Mouse (Mus musculus) limb, embryonic 11.5 days (tissue): ENCODE measurements around the gene Desi1. TPM values are rescaled to one million over a fixed set of nuclear protein-coding genes. Genes with fewer than 3 reads are reported as not detected.

Experiments
- ATAC-seq: fragments of 200-750 bp; cut with Nextera tagmentation; 2 replicates; pipeline ENCODE4 v1.8.0; 2017; ENCODE audit warnings: low read depth; ENCODE audit not compliant: insufficient number of reproducible peaks, low FRiP score, low TSS enrichment
- DNase-seq: peaks from one replicate; pipeline ENCODE4 v3.0.0-alpha.2; 2015; ENCODE audit warnings: low spot score
- H3K27ac ChIP-seq: fragments of 300-500 bp; sonication (generic); replicated peaks from 2 replicates; pipeline ENCODE4 v1.5.1; 2014; ENCODE audit warnings: low read depth, mild to moderate bottlenecking, low read length
- H3K27me3 ChIP-seq: fragments of 300-500 bp; sonication (generic); 2 replicates; pipeline ENCODE4 v1.6.1; 2014; ENCODE audit warnings: mild to moderate bottlenecking, low read length, mixed read lengths; ENCODE audit not compliant: control insufficient read depth, insufficient read depth
- H3K36me3 ChIP-seq: fragments of 300-500 bp; sonication (generic); 2 replicates; pipeline ENCODE4 v1.6.1; 2014; ENCODE audit warnings: mild to moderate bottlenecking, low read length, moderate library complexity, mixed read lengths; ENCODE audit not compliant: control insufficient read depth, insufficient read depth
- H3K4me1 ChIP-seq: fragments of 300-500 bp; sonication (generic); 2 replicates; pipeline ENCODE4 v1.6.1; 2014; ENCODE audit warnings: low read length, mixed read lengths; ENCODE audit not compliant: control insufficient read depth, insufficient read depth
- H3K4me2 ChIP-seq: fragments of 300-500 bp; sonication (generic); 2 replicates; pipeline ENCODE4 v1.6.1; 2014; ENCODE audit warnings: low read depth, mild to moderate bottlenecking, moderate library complexity; ENCODE audit not compliant: severe bottlenecking
- H3K4me3 ChIP-seq: fragments of 300-500 bp; sonication (generic); 2 replicates; pipeline ENCODE4 v1.5.1; 2014; ENCODE audit warnings: low read depth, low read length
- H3K9ac ChIP-seq: fragments of 300-500 bp; sonication (generic); 2 replicates; pipeline ENCODE4 v1.6.1; 2014; ENCODE audit warnings: mild to moderate bottlenecking, low read length
- H3K9me3 ChIP-seq: fragments of 300-500 bp; sonication (generic); 2 replicates; pipeline ENCODE4 v1.6.1; 2016; ENCODE audit warnings: low read length; ENCODE audit not compliant: control insufficient read depth
- WGBS: fragments of 180-500 bp; shearing (Covaris S2); extraction: QIAGEN DNeasy Blood & Tissue Kit; methylation state at CpG from one replicate; pipeline ENCODE4 v1.1.7; 2014; 5-methylcytosine and 5-hydroxymethylcytosine counted together
- polyA plus RNA-seq: library from polyadenylated mRNA; unstranded; fragments of >200 nt; fragmentation: Nextera tagmentation; extraction: Ambion mirVana; gene quantifications from 2 replicates; pipeline ENCODE4 v1.2.1, GENCODE M21; 2014

Desi1 gene
- polyA plus RNA-seq, 1 experiment from 2014 or later: 34.4 TPM

DNA sequence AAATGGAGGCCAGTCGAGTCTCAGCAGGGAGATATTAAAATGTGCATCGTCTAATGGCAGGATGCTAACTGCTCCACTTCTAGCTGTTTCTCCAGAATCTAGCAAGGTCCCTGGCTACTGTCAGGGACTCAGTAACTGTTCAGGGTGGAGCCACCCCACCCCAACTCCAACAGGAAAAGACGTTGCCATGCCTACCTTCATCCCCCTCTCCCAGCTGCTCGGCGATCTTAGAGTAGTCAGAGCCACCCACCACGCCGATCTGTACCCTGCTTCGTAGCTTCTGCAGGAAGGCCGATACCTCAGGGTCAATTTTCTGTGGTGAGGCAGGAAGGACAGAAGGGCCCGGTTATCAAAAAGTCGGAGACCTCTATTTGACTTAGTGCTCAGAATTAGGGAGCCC, 76.1 kb downstream of the Desi1 start:
- no peaks in the 10 kb centered on the region for H3K27me3 ChIP-seq
- H3K4me2 ChIP-seq: no peak overlapping the region
- H3K36me3 ChIP-seq: no peaks in the 10 kb centered on the region
- ATAC-seq (no peak), DNase-seq (no peak)
- WGBS: 86% methylated on average over 11 of the region's 11 CpGs
- H3K9me3 ChIP-seq: no peaks in the 10 kb centered on the region
- H3K4me3 ChIP-seq: no peak overlapping the region
- no peak overlapping the region for H3K9ac ChIP-seq
- 0 out of 2 replicates have a peak, but pooled peaks cover 3% of the 10 kb centered on the region for H3K4me1 ChIP-seq
- H3K27ac ChIP-seq: no peak overlapping the region

DNA sequence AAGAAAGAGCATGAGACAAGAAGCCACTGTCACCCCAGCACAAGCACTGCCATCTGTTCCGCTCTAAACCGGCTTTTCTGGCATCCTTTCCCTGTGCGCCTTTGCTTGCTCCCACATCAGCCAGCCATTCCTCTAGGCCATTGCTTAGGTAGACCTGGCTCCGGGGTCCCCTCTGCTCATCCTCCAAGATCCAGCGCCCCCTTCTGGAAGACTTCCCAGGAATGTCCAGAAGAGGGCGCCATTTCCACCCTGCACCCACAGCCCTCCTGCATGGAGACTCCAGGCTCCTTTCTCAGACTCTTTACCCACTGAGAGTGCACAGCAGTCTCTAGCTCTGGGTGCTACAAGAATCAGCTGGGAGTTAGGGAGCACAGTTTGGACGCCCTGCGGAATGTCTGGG, 77.2 kb downstream of the Desi1 start:
- H3K4me1 ChIP-seq: 0 out of 2 replicates have a peak, but pooled peaks cover 3% of the 10 kb centered on the region
- 63% methylated on average over 8 of the region's 8 CpGs for WGBS
- H3K9ac ChIP-seq: no peak overlapping the region
- ATAC-seq (no peak), DNase-seq (peak; percentile 66)
- no peaks in the 10 kb centered on the region for H3K36me3 ChIP-seq
- no peaks in the 10 kb centered on the region for H3K9me3 ChIP-seq
- no peak overlapping the region for H3K4me3 ChIP-seq
- no peaks in the 10 kb centered on the region for H3K27me3 ChIP-seq
- H3K27ac ChIP-seq: no peak overlapping the region
- no peak overlapping the region for H3K4me2 ChIP-seq

DNA sequence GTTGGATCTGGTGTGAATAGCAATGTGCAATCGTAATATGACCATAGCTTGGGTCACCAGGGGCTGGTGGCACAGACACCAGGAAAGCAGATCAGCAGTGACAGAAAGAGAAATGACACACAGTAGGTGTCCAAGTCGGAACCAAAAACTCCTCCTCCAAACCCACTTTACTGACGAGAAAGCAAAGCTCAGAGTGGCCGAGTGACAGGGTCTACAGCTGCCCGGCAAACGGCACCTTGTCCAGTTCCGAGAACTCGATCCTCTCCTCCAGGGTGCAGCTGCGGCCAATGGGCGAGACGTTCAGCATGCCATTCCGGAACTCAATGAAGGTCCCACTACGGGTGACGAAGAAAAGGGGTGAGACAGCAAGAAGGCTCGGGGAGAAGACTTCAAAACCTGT, 78.2 kb downstream of the Desi1 start:
- no peak overlapping the region for H3K9ac ChIP-seq
- H3K9me3 ChIP-seq: no peaks in the 10 kb centered on the region
- 91% methylated on average over 15 of the region's 15 CpGs for WGBS
- no peaks in the 10 kb centered on the region for H3K27me3 ChIP-seq
- DNase-seq (no peak), ATAC-seq (no peak)
- no peak overlapping the region for H3K4me3 ChIP-seq
- H3K4me2 ChIP-seq: no peak overlapping the region
- 0 out of 2 replicates have a peak, but pooled peaks cover 2% of the 10 kb centered on the region for H3K4me1 ChIP-seq
- no peak overlapping the region for H3K27ac ChIP-seq
- H3K36me3 ChIP-seq: no peaks in the 10 kb centered on the region

DNA sequence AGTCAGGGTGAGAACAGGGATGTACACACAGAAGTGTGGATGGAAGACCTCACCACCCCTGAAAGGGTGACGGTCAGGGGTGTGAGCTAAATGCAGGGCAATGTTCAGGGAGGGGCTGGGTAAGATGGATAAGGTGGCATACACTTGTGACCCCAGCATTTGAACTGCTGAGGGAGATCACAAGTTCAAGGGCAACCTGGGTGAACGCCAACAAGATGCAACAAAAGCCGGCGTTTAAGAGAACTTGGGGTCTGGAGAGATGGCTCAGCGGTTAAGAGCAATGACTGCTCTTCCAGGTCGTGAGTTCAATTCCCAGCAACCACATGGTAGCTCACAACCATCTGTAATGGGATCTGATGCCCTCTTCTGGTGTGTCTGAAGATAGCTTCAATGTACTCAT, 78.9 kb downstream of the Desi1 start:
- no peaks in the 10 kb centered on the region for H3K36me3 ChIP-seq
- ATAC-seq (no peak), DNase-seq (no peak)
- no peak overlapping the region for H3K4me3 ChIP-seq
- no peaks in the 10 kb centered on the region for H3K9me3 ChIP-seq
- H3K4me1 ChIP-seq: no peaks in the 10 kb centered on the region
- H3K27me3 ChIP-seq: no peaks in the 10 kb centered on the region
- H3K27ac ChIP-seq: no peak overlapping the region
- H3K4me2 ChIP-seq: no peak overlapping the region
- H3K9ac ChIP-seq: no peak overlapping the region
- WGBS: 92% methylated on average over 6 of the region's 6 CpGs

DNA sequence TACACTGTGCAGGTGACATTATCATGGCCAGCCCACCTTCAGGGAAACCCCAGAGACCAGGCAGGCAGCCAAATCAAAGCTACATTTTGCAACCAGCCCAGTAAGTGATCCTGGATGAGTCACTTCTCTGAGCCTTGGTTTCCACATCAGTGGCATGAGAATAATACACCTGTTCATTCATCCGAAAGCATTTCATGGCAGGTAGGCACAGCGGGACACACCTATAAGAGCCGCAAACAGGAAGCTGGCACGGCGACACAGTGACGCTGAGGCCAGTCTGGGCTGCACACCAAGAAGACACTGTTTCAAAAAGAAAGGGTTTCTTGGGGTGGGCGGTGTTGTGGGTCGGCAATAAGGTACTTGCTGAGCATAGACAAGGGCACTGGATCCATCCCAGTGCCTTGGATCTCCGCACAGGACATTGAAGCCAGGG, 79.5 kb downstream of the Desi1 start:
- Histone ChIP-seq H3K9ac (no peak overlapping the region), H3K27ac (no peak overlapping the region), H3K4me1 (no peaks in the 10 kb centered on the region), H3K27me3 (no peaks in the 10 kb centered on the region), H3K4me3 (no peak overlapping the region), H3K4me2 (no peak overlapping the region), H3K36me3 (no peaks in the 10 kb centered on the region), H3K9me3 (no peaks in the 10 kb centered on the region)
- DNase-seq: no peak
- ATAC-seq: no peak
- 96% methylated on average over 9 of the region's 9 CpGs for WGBS

DNA sequence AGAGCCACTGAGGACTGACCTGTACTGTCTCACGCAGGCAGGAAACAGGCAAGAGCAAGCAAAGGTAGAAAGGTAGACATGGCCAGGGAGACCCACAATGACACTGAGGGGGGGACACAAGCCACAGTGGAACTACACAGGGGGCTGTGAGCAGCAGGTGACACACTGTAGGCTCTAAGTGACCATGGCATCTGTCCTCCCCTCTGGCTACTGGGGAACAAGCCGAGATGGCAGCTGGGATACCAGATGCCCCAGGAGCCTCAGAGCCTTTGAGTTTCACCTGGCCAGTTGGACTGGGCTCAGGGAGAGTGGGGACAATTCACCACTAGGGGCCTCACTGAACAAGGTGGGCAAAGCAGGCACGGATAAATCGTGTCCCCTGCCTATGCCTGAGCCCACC, 81.4 kb downstream of the Desi1 start:
- H3K9me3 ChIP-seq: no peaks in the 10 kb centered on the region
- H3K27ac ChIP-seq: no peak overlapping the region
- 88% methylated on average over 4 of the region's 4 CpGs for WGBS
- H3K36me3 ChIP-seq: no peaks in the 10 kb centered on the region
- ATAC-seq (no peak), DNase-seq (no peak)
- H3K27me3 ChIP-seq: no peaks in the 10 kb centered on the region
- H3K4me1 ChIP-seq: no peaks in the 10 kb centered on the region
- H3K4me3 ChIP-seq: no peak overlapping the region
- H3K4me2 ChIP-seq: no peak overlapping the region
- H3K9ac ChIP-seq: no peak overlapping the region

DNA sequence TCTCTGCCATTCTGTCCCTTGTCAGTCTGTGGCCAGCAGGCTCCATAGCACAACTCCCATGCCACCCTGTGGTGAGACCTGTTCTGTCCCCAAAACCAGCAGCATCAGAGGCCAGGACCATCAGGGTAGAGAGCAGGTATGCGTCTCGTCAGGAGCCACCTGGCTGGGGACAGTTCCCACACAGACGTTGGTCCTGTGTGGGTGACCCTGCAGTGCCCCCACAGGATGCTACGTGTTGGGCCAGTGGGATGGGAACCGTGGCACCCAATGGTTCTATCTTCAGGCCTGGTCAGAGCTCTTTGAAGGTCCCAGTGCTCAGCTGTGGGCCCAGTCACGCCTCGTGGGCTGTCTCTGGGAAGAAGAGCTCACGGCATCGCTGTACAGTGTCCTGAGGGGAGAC, 82.5 kb downstream of the Desi1 start:
- ATAC-seq (no peak), DNase-seq (no peak)
- Histone ChIP-seq H3K4me3 (no peak overlapping the region), H3K9me3 (no peaks in the 10 kb centered on the region), H3K9ac (no peak overlapping the region), H3K27me3 (no peaks in the 10 kb centered on the region), H3K4me1 (no peaks in the 10 kb centered on the region), H3K4me2 (no peak overlapping the region), H3K27ac (no peak overlapping the region), H3K36me3 (no peaks in the 10 kb centered on the region)
- WGBS: 86% methylated on average over 9 of the region's 9 CpGs

DNA sequence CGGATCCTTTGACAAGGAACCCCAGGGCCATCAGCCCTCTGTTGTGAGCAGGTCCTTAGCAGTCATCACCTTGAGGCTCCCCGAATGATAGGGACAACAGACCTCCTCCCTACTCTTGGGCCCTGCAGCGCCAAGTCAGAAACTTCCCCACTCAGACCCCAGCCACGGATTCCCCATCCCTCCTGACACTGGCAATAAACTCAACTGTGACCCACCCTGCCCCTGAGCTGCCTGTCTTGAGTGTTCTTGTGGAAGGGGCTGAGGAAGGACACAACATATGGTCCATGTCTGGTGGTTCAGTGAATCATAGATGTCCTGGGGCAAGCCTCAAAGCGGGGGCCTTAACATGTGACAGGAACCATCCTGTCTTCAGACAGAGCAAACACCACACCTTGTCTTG, 82.9 kb downstream of the Desi1 start:
- Histone ChIP-seq H3K9ac (no peak overlapping the region), H3K9me3 (no peaks in the 10 kb centered on the region), H3K27ac (no peak overlapping the region), H3K27me3 (no peaks in the 10 kb centered on the region), H3K4me3 (no peak overlapping the region), H3K36me3 (no peaks in the 10 kb centered on the region), H3K4me2 (no peak overlapping the region), H3K4me1 (no peaks in the 10 kb centered on the region)
- no peak for ATAC-seq
- 79% methylated on average over 5 of the region's 5 CpGs for WGBS
- DNase-seq: no peak

DNA sequence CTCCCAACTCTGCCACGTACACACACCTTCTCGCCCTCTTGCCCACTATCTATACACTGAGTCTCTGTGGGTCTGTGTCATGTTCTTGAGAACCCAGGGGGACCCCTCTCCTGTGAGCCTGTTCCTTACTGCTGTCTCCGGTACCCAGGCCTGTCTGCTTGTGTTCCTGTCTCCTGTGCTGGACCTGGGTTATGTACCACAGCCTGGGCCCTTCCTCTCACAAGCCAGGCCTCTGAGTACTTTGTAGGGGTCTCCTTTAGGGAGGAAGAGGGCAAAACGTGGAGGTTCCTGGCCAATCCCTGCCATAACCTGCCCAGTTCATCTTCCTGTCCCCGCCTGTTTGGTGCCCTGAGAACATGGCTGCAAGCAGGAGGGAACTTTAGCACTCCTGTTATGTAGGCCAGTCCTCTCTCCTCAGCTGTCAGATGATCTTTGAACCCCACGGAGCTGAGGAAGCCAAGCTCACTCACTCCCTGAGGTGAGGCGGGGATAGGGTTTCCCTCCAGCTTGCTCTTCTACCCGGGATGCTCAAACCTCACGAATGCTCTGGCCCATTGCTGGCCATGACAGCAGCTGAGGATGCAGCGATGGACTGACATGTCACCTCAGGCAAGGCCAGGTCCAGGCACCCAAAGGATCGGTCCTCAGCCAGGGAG, 84.1 kb downstream of the Desi1 start:
- Histone ChIP-seq H3K27me3 (no peaks in the 10 kb centered on the region), H3K36me3 (no peaks in the 10 kb centered on the region), H3K9me3 (no peaks in the 10 kb centered on the region), H3K4me1 (no peaks in the 10 kb centered on the region), H3K4me2 (no peak overlapping the region), H3K4me3 (no peak overlapping the region), H3K9ac (no peak overlapping the region), H3K27ac (no peak overlapping the region)
- ATAC-seq: no peak
- WGBS: 74% methylated on average over 11 of the region's 11 CpGs
- no peak for DNase-seq
